Mouse (Mus musculus): Measurements from ENCODE around the gene Hdac2. TPM values are rescaled to one million over a fixed set of nuclear protein-coding genes. Genes with fewer than 3 reads are reported as not detected.

The Hdac2 gene
- polyA plus RNA-seq, 1 experiment from 2014 or later: 85.9 TPM

GRCm38 (mm10) chr10:37047661-37048098 is 73.3 kb downstream of the Hdac2 start:
- Histone ChIP-seq H3K4me2 (replicated peaks; ENCODE audit: low read depth) (no peak overlapping the region), H3K4me1 (replicated peaks; ENCODE audit: control insufficient read depth, insufficient read depth) (no peaks in the 10 kb centered on the region), H3K27me3 (ENCODE audit: control insufficient read depth, insufficient read depth, low read length) (no peaks in the 10 kb centered on the region), H3K9me3 (ENCODE audit: control insufficient read depth, low read length) (no peaks in the 10 kb centered on the region), H3K4me3 (ENCODE audit: low read depth, low read length) (no peak overlapping the region), H3K9ac (ENCODE audit: low read length) (no peak overlapping the region), H3K27ac (replicated peaks) (peak overlapping the region; percentile 35; the same call in 1 of the 2 replicates), H3K36me3 (ENCODE audit: control insufficient read depth, insufficient read depth, low read length) (no peaks in the 10 kb centered on the region)
- TF ChIP-seq EP300 (optimal IDR thresholded peaks at IDR 0.05): no peak
- TF ChIP-seq CTCF (IDR thresholded peaks at IDR 0.05; ENCODE audit: low read depth): no peak
- DNase-seq (ENCODE audit: low spot score): no peak
- no peak for ATAC-seq (ENCODE audit: low FRiP score, low TSS enrichment)
- WGBS: 56% methylated on average over 8 of the region's 8 CpGs

Other genes starting within 250 kb of the Hdac2 start
- 52.8 and 54.3 TPM in 2 replicates for gene Marcks, start 164.4 kb downstream of the Hdac2 start, polyA plus RNA-seq (2015; fragmentation: Nextera tagmentation; extraction: Ambion mirVana)